10 mouse cellular contexts compared by ENCODE assay signal in the genomic region with DNA sequence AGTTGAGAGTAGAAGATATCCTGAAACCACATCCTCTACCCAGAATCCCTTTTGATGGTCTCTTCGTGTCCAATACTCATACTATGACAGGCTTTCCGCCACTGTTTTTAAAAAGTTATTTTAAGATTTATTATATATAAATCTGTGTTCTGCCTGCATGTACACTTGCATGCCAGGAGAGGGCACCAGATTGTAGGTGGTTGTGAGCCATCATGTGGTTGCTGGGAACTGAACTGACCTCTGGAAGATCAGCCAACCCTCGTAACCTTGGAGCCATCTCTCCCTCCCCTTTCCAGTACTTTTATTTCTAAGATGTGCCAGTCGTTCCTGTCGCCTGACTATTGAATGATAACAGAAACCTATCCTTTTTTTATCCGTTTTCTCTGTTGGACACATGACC. TPM values are rescaled to one million over a fixed set of nuclear protein-coding genes. Genes with fewer than 3 reads are reported as not detected.
DNase-seq lines count a peak whose midpoint lies in the region; ATAC-seq and TF ChIP-seq lines count a peak whose summit lies in the region.
"Had no signal": no experiment of that assay in that cellular context is flagged by ENCODE, and none has a peak within 500 bp of the region (broad histone marks: within the 10 kb centered on the region; RNA-seq: fewer than 3 reads in every experiment).

No protein-coding gene starts in this region.

- no peak overlapping the region for H3K9ac ChIP-seq in liver, postnatal 0 days (replicated peaks)
- H3K9ac ChIP-seq in midbrain, embryonic 16.5 days (ENCODE audit: low read depth, low read length): no peak overlapping the region

- 49% methylated on average over 6 of the region's 6 CpGs for WGBS in liver, postnatal 0 days (ENCODE audit: insufficient replicate concordance)
- WGBS in midbrain, embryonic 16.5 days: 74% methylated on average over 6 of the region's 6 CpGs

- no peak for TF ChIP-seq EP300 in liver, postnatal 0 days (IDR thresholded peaks at IDR 0.05; ENCODE audit: low read depth)

- H3K27me3 ChIP-seq in liver, postnatal 0 days (ENCODE audit: insufficient read depth, low read length): no peaks in the 10 kb centered on the region
- no peaks in the 10 kb centered on the region for H3K27me3 ChIP-seq in midbrain, embryonic 16.5 days (ENCODE audit: control insufficient read depth, insufficient read depth, low read depth, low read length)

- H3K9me3 ChIP-seq in liver, postnatal 0 days (ENCODE audit: low read length): no peaks in the 10 kb centered on the region
- H3K9me3 ChIP-seq in midbrain, embryonic 16.5 days (replicated peaks; ENCODE audit: control insufficient read depth, low read length, poor library complexity, severe bottlenecking): no peaks in the 10 kb centered on the region

- no peaks in the 10 kb centered on the region for H3K36me3 ChIP-seq in liver, postnatal 0 days (replicated peaks; ENCODE audit: insufficient read depth, low read length)
- H3K36me3 ChIP-seq in midbrain, embryonic 16.5 days (ENCODE audit: control insufficient read depth, insufficient read depth, low read length): no peaks in the 10 kb centered on the region

- no peak overlapping the region for H3K4me2 ChIP-seq in liver, postnatal 0 days (ENCODE audit: low read depth, low read length)
- H3K4me2 ChIP-seq in midbrain, embryonic 16.5 days (ENCODE audit: low read length): no peak overlapping the region

- no peak overlapping the region for H3K27ac ChIP-seq in liver, postnatal 0 days (ENCODE audit: low read depth)
- H3K27ac ChIP-seq in midbrain, embryonic 16.5 days (ENCODE audit: low read length): no peak overlapping the region

- intact Hi-C loops in left cerebral cortex, postnatal 14 days (cut with DNase I): no loop called here

- no peaks in the 10 kb centered on the region for H3K4me1 ChIP-seq in liver, postnatal 0 days (ENCODE audit: insufficient read depth)
- H3K4me1 ChIP-seq in midbrain, embryonic 16.5 days (ENCODE audit: control insufficient read depth, insufficient read depth, low read length): no peaks in the 10 kb centered on the region

- ATAC-seq in liver, postnatal 0 days: no peak
- ATAC-seq in midbrain, embryonic 16.5 days: no peak

- TF ChIP-seq CTCF in liver, postnatal 0 days (IDR thresholded peaks at IDR 0.05; ENCODE audit: low read depth): peak; percentile 68

- DNase-seq in liver, postnatal 0 days: peak; percentile 31
- DNase-seq in liver: no peak
- DNase-seq in adipocyte (ENCODE audit: low spot score): peak; percentile 59
- DNase-seq in induced T-regulatory cell, adult 2 months (ENCODE audit: low read depth): peak; percentile 46
- peak; percentile 33 for DNase-seq in thymus, postnatal 0 days (ENCODE audit: low spot score)
- no peak for DNase-seq in left cerebral cortex, postnatal 14 days (ENCODE audit: low spot score in 2 of 2)

- H3K4me3 ChIP-seq in liver, postnatal 0 days (ENCODE audit: low read depth, low read length): no peak overlapping the region
- no peak overlapping the region for H3K4me3 ChIP-seq in midbrain, embryonic 16.5 days (ENCODE audit: low read depth, low read length)

RNA-seq across cellular contexts. Expression of a gene that starts 1.6 kb away (rescaled TPM):
- not detected in 2 replicates for polyA plus RNA-seq in liver, postnatal 0 days (2015; fragmentation: Nextera tagmentation; extraction: Ambion mirVana)
- polyA plus RNA-seq in thymus, postnatal 0 days (2015; fragmentation: Nextera tagmentation; extraction: Ambion mirVana): not detected in 2 replicates
- total RNA-seq in left cerebral cortex, postnatal 14 days (2021): not detected
- not detected in 2 replicates for polyA plus RNA-seq in midbrain, embryonic 16.5 days (2015; fragmentation: Nextera tagmentation; extraction: Ambion mirVana)
- total RNA-seq: layer of hippocampus, postnatal 14 days had no signal
- polyA plus RNA-seq: embryonic facial prominence, embryonic 11.5 days; neural tube, embryonic 11.5 days had no signal

RNA-seq across cellular contexts. Expression of a gene that starts 28.9 kb away (rescaled TPM):
- polyA plus RNA-seq in liver, postnatal 0 days (2015; fragmentation: Nextera tagmentation; extraction: Ambion mirVana): not detected in 2 replicates
- polyA plus RNA-seq in thymus, postnatal 0 days (2015; fragmentation: Nextera tagmentation; extraction: Ambion mirVana): not detected in 2 replicates
- total RNA-seq in left cerebral cortex, postnatal 14 days (2021): not detected
- polyA plus RNA-seq in midbrain, embryonic 16.5 days (2015; fragmentation: Nextera tagmentation; extraction: Ambion mirVana): 0.29 TPM in 1 of 2 replicates, not detected in the other
- polyA plus RNA-seq: embryonic facial prominence, embryonic 11.5 days; neural tube, embryonic 11.5 days had no signal

RNA-seq across cellular contexts. Expression of a gene that starts 44.1 kb away (rescaled TPM):
- 1.5 and 1.6 TPM in 2 replicates for polyA plus RNA-seq in liver, postnatal 0 days (2015; fragmentation: Nextera tagmentation; extraction: Ambion mirVana)
- 3.1 and 3.8 TPM in 2 replicates for polyA plus RNA-seq in thymus, postnatal 0 days (2015; fragmentation: Nextera tagmentation; extraction: Ambion mirVana)
- total RNA-seq in left cerebral cortex, postnatal 14 days (2021): 10 to 100 TPM; 32.2 to 32.3 TPM
- polyA plus RNA-seq in midbrain, embryonic 16.5 days (2015; fragmentation: Nextera tagmentation; extraction: Ambion mirVana): 5.3 and 6.0 TPM in 2 replicates

Comparison
In these comparisons a context has a peak if more than half of its experiments do, and no peak if none do; other contexts are left out.
1. DNase-seq: peak in liver, postnatal 0 days (single experiment), adipocyte (single experiment), induced T-regulatory cell, adult 2 months (single experiment) and thymus, postnatal 0 days (single experiment); none in liver (single experiment) and left cerebral cortex, postnatal 14 days (0 of 2).